9 mouse cellular contexts compared by ENCODE assay signal in genomic region chr2:130167861-130168260, GRCm38 (mm10). TPM values are rescaled to one million over a fixed set of nuclear protein-coding genes. Genes with fewer than 3 reads are reported as not detected.
DNase-seq lines count a peak whose midpoint lies in the region; ATAC-seq and TF ChIP-seq lines count a peak whose summit lies in the region.
"Had no signal": no experiment of that assay in that cellular context is flagged by ENCODE, and none has a peak within 500 bp of the region (broad histone marks: within the 10 kb centered on the region; RNA-seq: fewer than 3 reads in every experiment).

No protein-coding gene starts in this region.

- peak; percentile 27 for DNase-seq in cerebellum, adult 2 months
- no peak for DNase-seq in cerebellum, adult 9-11 months
- DNase-seq in ovary, postnatal 36 days (ENCODE audit: low spot score), result peak; percentile 50
- DNase-seq in ovary, adult 18-20 months (ENCODE audit: low spot score), result no peak
- DNase-seq in cerebellum, postnatal 4 days (ENCODE audit: low spot score in 2 of 2), result peak; percentile 42 to 68
- DNase-seq in kidney, postnatal 10 days, result peak; percentile 80
- DNase-seq in lung, postnatal 0 days (ENCODE audit: low spot score), result peak; percentile 60
- peak; percentile 38 for DNase-seq in thymus, postnatal 0 days (ENCODE audit: low spot score)

- H3K36me3 ChIP-seq in lung, postnatal 0 days (ENCODE audit: insufficient read depth, low read length), result peaks cover 28% of the 10 kb centered on the region; the same call in 1 of the 2 replicates

- H3K9me3 ChIP-seq in lung, postnatal 0 days (ENCODE audit: low read length), result no peaks in the 10 kb centered on the region
- H3K9me3 ChIP-seq: hindbrain, embryonic 15.5 days had no signal

- no peak overlapping the region for H3K4me3 ChIP-seq in cerebellum, adult 2 months (replicated peaks; ENCODE audit: insufficient read depth, low read depth, low read length)
- H3K4me3 ChIP-seq in lung, postnatal 0 days (ENCODE audit: low read depth, low read length), result no peak overlapping the region
- H3K4me3 ChIP-seq: hindbrain, embryonic 15.5 days had no signal

- peak; percentile 72 for TF ChIP-seq CTCF in cerebellum, adult 2 months (IDR thresholded peaks at IDR 0.05; ENCODE audit: borderline replicate concordance, insufficient read depth, low read depth, low read length)
- peak; percentile 75 for TF ChIP-seq CTCF in lung, postnatal 0 days (IDR thresholded peaks at IDR 0.05)

- ATAC-seq in lung, postnatal 0 days, result no peak

- no peak for TF ChIP-seq EP300 in lung, postnatal 0 days (IDR thresholded peaks at IDR 0.05)

- H3K4me1 ChIP-seq in cerebellum, adult 2 months (ENCODE audit: control insufficient read depth, insufficient read depth, low read length), result no peaks in the 10 kb centered on the region
- H3K4me1 ChIP-seq in lung, postnatal 0 days (ENCODE audit: insufficient read depth, low read depth, low read length), result no peaks in the 10 kb centered on the region

- no peak overlapping the region for H3K9ac ChIP-seq in lung, postnatal 0 days (replicated peaks; ENCODE audit: low read depth)
- H3K9ac ChIP-seq: hindbrain, embryonic 15.5 days had no signal

- H3K27me3 ChIP-seq in cerebellum, adult 2 months (ENCODE audit: control insufficient read depth, insufficient read depth, low read length), result 0 out of 2 replicates have a peak, but pooled peaks cover 1% of the 10 kb centered on the region
- no peaks in the 10 kb centered on the region for H3K27me3 ChIP-seq in lung, postnatal 0 days (replicated peaks; ENCODE audit: insufficient read depth, low read length)
- H3K27me3 ChIP-seq: hindbrain, embryonic 15.5 days had no signal

- no peak overlapping the region for H3K4me2 ChIP-seq in lung, postnatal 0 days (replicated peaks; ENCODE audit: low read depth, low read length)
- H3K4me2 ChIP-seq: hindbrain, embryonic 15.5 days had no signal

- H3K27ac ChIP-seq in cerebellum, adult 2 months (ENCODE audit: insufficient read depth, low read length), result no peak overlapping the region
- H3K27ac ChIP-seq in lung, postnatal 0 days (ENCODE audit: low read length), result no peak overlapping the region
- H3K27ac ChIP-seq: hindbrain, embryonic 15.5 days had no signal

- WGBS in cerebellum, adult 2 months, result 31% methylated on average over 3 of the region's 3 CpGs
- 45% methylated on average over 3 of the region's 3 CpGs for WGBS in lung, postnatal 0 days

- TF ChIP-seq POLR2A in cerebellum, adult 2 months (IDR thresholded peaks at IDR 0.05; ENCODE audit: borderline replicate concordance, insufficient read depth, low read length), result no peak

RNA-seq across cellular contexts. Expression of gene Snrpb, which starts 11.3 kb away (rescaled TPM):
- polyA plus RNA-seq in cerebellum, adult 2 months (2012; rRNA removed), result 168 and 195 TPM in 2 replicates
- 400 and 429 TPM in 2 replicates for polyA plus RNA-seq in lung, postnatal 0 days (2015; fragmentation: Nextera tagmentation; extraction: Ambion mirVana)
- 686 and 699 TPM in 2 replicates for polyA plus RNA-seq in thymus, postnatal 0 days (2015; fragmentation: Nextera tagmentation; extraction: Ambion mirVana)

RNA-seq across cellular contexts. Expression of gene Tmc2, which starts 27.1 kb away (rescaled TPM):
- not detected in 2 replicates for polyA plus RNA-seq in cerebellum, adult 2 months (2012; rRNA removed)
- not detected in 2 replicates for polyA plus RNA-seq in lung, postnatal 0 days (2015; fragmentation: Nextera tagmentation; extraction: Ambion mirVana)
- 0.05 TPM in 1 of 2 replicates, not detected in the other for polyA plus RNA-seq in thymus, postnatal 0 days (2015; fragmentation: Nextera tagmentation; extraction: Ambion mirVana)
- polyA plus RNA-seq: hindbrain, embryonic 15.5 days had no signal

RNA-seq across cellular contexts. Expression of gene Tgm6, which starts 55.6 kb away (rescaled TPM):
- 0.07 TPM in 1 of 2 replicates, not detected in the other for polyA plus RNA-seq in cerebellum, adult 2 months (2012; rRNA removed)
- polyA plus RNA-seq in lung, postnatal 0 days (2015; fragmentation: Nextera tagmentation; extraction: Ambion mirVana), result not detected in 2 replicates
- polyA plus RNA-seq in thymus, postnatal 0 days (2015; fragmentation: Nextera tagmentation; extraction: Ambion mirVana), result not detected in 2 replicates
- polyA plus RNA-seq: hindbrain, embryonic 15.5 days had no signal

Comparison
In these comparisons a context has a peak if more than half of its experiments do, and no peak if none do; other contexts are left out.
1. DNase-seq: peak in cerebellum, adult 2 months (2 of 2), ovary, postnatal 36 days (single experiment), cerebellum, postnatal 4 days (2 of 2), kidney, postnatal 10 days (single experiment), lung, postnatal 0 days (single experiment) and thymus, postnatal 0 days (single experiment); none in cerebellum, adult 9-11 months (single experiment) and ovary, adult 18-20 months (single experiment).